Mouse (Mus musculus) frontal cortex, postnatal 10 days (tissue): ENCODE data around the gene Wdr78.

ENCODE experiments used
- DNase-seq, 2 experiments: peaks; one replicate each; pipeline ENCODE4 v3.0.0; 2022; ENCODE audit warnings: low spot score in 2 of 2, mixed read lengths in 1 of 2

Gene Wdr78

GRCm38 (mm10) chr4:103114184-103115111, at the start of gene Wdr78, which contains the start of gene Mier1:
Wdr78 (minus strand) TSS chr4:103114555.
Mier1 (plus strand) TSS chr4:103114390.
- DNase-seq = peak; percentile 93 to 94

- no peak for DNase-seq
Observed at GRCm38 (mm10) chr4:103158781-103159180, 44.4 kb upstream of the Wdr78 start.

GRCm38 (mm10) chr4:103151946-103152345, 37.6 kb upstream of the Wdr78 start:
- DNase-seq = no peak

GRCm38 (mm10) chr4:103146339-103146738, 32.0 kb upstream of the Wdr78 start:
- DNase-seq = peak; percentile 23 to 63

- DNase-seq = no peak
Observed at GRCm38 (mm10) chr4:103136946-103137345, 22.6 kb upstream of the Wdr78 start.

GRCm38 (mm10) chr4:103126533-103126932, 12.2 kb upstream of the Wdr78 start:
- DNase-seq = no peak

- DNase-seq = no peak
Observed at GRCm38 (mm10) chr4:103123606-103124005, 9.3 kb upstream of the Wdr78 start.

GRCm38 (mm10) chr4:103123086-103123485, 8.7 kb upstream of the Wdr78 start:
- no peak for DNase-seq

- no peak for DNase-seq
Observed at GRCm38 (mm10) chr4:103120874-103121389, 6.6 kb upstream of the Wdr78 start.

- no peak for DNase-seq
Observed at GRCm38 (mm10) chr4:103120395-103120794, 6.0 kb upstream of the Wdr78 start.

GRCm38 (mm10) chr4:103120028-103120384, 5.7 kb upstream of the Wdr78 start:
- DNase-seq = no peak

GRCm38 (mm10) chr4:103119229-103120027, 5.1 kb upstream of the Wdr78 start:
- peak; percentile 52 to 72 for DNase-seq

GRCm38 (mm10) chr4:103118888-103119228, 4.5 kb upstream of the Wdr78 start:
- no peak for DNase-seq

- no peak for DNase-seq
Observed at GRCm38 (mm10) chr4:103113402-103113801, 953 bp downstream of the Wdr78 start.

- no peak for DNase-seq
Observed at GRCm38 (mm10) chr4:103112651-103113050, 1.7 kb downstream of the Wdr78 start.

GRCm38 (mm10) chr4:103098532-103098931, 15.8 kb downstream of the Wdr78 start:
- DNase-seq = no peak

- DNase-seq = no peak
Observed at GRCm38 (mm10) chr4:103095921-103096320, 18.4 kb downstream of the Wdr78 start.

- DNase-seq = no peak
Observed at GRCm38 (mm10) chr4:103085237-103085636, 29.1 kb downstream of the Wdr78 start.

- DNase-seq = no peak
Observed at GRCm38 (mm10) chr4:103070631-103071030, 43.7 kb downstream of the Wdr78 start.

- DNase-seq = no peak
Observed at GRCm38 (mm10) chr4:103067906-103068655, 46.3 kb downstream of the Wdr78 start.

- no peak for DNase-seq
Observed at GRCm38 (mm10) chr4:103064976-103065375, 49.4 kb downstream of the Wdr78 start.

- no peak for DNase-seq
Observed at GRCm38 (mm10) chr4:103064421-103064820, 49.9 kb downstream of the Wdr78 start.
